Mouse (Mus musculus): ENCODE measurements at regions not wholly inside any gene's neighbourhood (a gene's known extent, or its start where the extent isn't known, plus 50 kb on each side); places are given as distances from the start of the nearest gene placed in this dataset.
"Not testable (repeated sequence)": the region's sequence is repeated elsewhere in the genome, so short reads cannot be mapped to it uniquely, and the experiment has no call there.

DNA sequence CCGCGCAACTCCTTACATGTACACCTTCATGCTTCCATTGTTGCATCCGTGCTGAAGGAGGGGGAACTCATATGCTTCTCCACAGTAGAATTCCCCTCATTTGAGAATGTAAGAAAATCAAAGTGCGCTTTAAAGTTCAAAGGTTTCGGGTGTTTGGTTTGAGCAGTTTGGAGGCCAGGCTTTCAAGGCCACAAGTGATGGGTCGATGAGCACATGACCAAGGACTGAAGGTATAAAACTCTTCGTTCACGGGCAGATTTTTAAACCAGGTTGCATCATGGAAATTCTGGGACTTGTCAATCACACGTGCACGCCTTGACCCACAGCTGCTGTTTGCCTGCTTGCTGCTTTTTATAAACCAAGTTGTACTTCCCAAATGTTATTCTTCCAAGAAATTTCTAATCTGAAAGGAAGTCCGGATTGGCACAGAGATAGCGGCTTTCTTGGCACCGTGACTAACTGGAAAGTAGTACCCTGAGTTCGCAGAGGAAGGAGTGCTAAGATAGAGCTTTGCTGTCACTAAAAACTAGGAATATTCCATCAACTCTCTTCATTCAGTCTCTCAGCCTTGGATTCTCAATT, 132.7 kb upstream of the Myt1l start:
- Histone ChIP-seq H3K27me3 (ENCODE audit: control insufficient read depth, insufficient read depth, low read length) (no peaks in the 10 kb centered on the region), H3K36me3 (ENCODE audit: control insufficient read depth, insufficient read depth, low read length) (no peaks in the 10 kb centered on the region), H3K9me3 (ENCODE audit: control insufficient read depth, low read length) (no peaks in the 10 kb centered on the region), H3K4me1 (replicated peaks; ENCODE audit: control insufficient read depth, insufficient read depth, low read length) (peaks cover 3% of the 10 kb centered on the region; the same call in 1 of the 2 replicates), H3K27ac (ENCODE audit: low read depth, low read length) (no peak overlapping the region), H3K4me2 (ENCODE audit: low read depth, low read length, severe bottlenecking) (no peak overlapping the region), H3K9ac (ENCODE audit: low read length) (no peak overlapping the region), H3K4me3 (ENCODE audit: low read depth, low read length) (no peak overlapping the region)
- 87% methylated on average over 14 of the region's 14 CpGs for WGBS
- no peak for ATAC-seq (replicated peaks; ENCODE audit: low FRiP score)
- DNase-seq (ENCODE audit: low spot score), result no peak

DNA sequence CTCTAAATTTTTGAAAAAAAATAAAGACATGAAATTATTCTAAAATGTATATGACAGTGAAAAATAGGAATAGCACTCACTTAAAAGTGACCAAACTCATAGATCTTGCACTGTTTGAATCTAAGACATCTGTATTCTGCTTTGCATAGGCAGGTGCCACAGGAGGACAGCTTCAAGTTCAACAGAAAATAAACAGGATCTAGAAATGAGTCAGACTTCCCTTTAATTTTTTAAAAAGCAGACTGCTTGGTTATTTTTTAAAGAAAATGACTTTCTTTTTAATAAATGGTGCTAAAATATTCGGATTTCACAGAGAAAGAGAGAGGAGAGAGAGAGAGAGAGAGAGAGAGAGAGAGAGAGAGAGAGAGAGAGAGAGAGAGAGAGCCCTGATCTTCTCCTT, 123.8 kb upstream of the Myt1l start:
- no peak overlapping the region for H3K4me2 ChIP-seq (ENCODE audit: low read depth, low read length, severe bottlenecking)
- peaks cover 2% of the 10 kb centered on the region; the same call in 1 of the 2 replicates for H3K4me1 ChIP-seq (replicated peaks; ENCODE audit: control insufficient read depth, insufficient read depth, low read length)
- no peaks in the 10 kb centered on the region for H3K9me3 ChIP-seq (ENCODE audit: control insufficient read depth, low read length)
- no peak overlapping the region for H3K9ac ChIP-seq (ENCODE audit: low read length)
- no peak for ATAC-seq (replicated peaks; ENCODE audit: low FRiP score)
- H3K27ac ChIP-seq (ENCODE audit: low read depth, low read length), result no peak overlapping the region
- no peak for DNase-seq (ENCODE audit: low spot score)
- 40% methylated on average over 1 of the region's 1 CpGs for WGBS
- no peak overlapping the region for H3K4me3 ChIP-seq (ENCODE audit: low read depth, low read length)
- no peaks in the 10 kb centered on the region for H3K36me3 ChIP-seq (ENCODE audit: control insufficient read depth, insufficient read depth, low read length)
- H3K27me3 ChIP-seq (ENCODE audit: control insufficient read depth, insufficient read depth, low read length), result no peaks in the 10 kb centered on the region

DNA sequence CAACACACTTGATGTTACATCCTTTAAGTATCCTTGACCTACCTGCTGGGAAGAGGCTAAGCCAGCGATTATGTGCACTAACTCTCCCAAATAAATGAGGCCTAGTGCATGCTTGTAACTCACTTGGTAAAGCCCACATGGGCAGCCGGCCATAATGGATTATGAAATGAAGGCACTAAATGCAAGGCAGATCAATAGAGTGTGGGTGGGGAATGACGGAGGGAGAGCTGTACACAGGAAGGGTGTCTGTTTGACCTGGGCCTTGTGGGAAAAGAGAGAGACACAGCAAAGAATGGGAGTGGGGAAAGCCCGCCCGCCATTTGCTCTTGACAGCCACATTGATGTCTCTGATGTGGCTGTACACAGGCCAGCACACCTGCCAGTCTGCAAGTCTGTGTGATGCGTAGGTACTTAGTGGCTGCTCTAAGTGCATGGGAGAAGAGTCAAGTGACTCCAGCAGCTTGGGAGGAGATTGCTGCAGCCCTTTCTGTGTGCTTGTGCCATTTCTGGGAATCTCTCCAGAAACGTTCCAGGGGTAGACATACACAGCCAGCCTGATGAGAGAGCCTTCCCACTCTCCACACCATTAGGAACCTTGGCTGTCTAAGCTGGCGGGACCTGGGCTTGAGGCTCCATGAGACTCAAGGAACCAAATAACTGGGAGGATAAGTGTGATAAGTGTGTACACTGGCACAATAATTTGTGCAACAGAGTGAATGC, 118.7 kb upstream of the Myt1l start:
- H3K4me2 ChIP-seq (ENCODE audit: low read depth, low read length, severe bottlenecking), result no peak overlapping the region
- ATAC-seq (replicated peaks; ENCODE audit: low FRiP score) (no peak), DNase-seq (ENCODE audit: low spot score) (no peak)
- H3K4me1 ChIP-seq (replicated peaks; ENCODE audit: control insufficient read depth, insufficient read depth, low read length), result no peaks in the 10 kb centered on the region
- H3K4me3 ChIP-seq (ENCODE audit: low read depth, low read length), result no peak overlapping the region
- H3K36me3 ChIP-seq (ENCODE audit: control insufficient read depth, insufficient read depth, low read length), result no peaks in the 10 kb centered on the region
- H3K9ac ChIP-seq (ENCODE audit: low read length), result no peak overlapping the region
- WGBS, result 90% methylated on average over 8 of the region's 8 CpGs
- no peaks in the 10 kb centered on the region for H3K9me3 ChIP-seq (ENCODE audit: control insufficient read depth, low read length)
- no peaks in the 10 kb centered on the region for H3K27me3 ChIP-seq (ENCODE audit: control insufficient read depth, insufficient read depth, low read length)
- H3K27ac ChIP-seq (ENCODE audit: low read depth, low read length), result no peak overlapping the region

DNA sequence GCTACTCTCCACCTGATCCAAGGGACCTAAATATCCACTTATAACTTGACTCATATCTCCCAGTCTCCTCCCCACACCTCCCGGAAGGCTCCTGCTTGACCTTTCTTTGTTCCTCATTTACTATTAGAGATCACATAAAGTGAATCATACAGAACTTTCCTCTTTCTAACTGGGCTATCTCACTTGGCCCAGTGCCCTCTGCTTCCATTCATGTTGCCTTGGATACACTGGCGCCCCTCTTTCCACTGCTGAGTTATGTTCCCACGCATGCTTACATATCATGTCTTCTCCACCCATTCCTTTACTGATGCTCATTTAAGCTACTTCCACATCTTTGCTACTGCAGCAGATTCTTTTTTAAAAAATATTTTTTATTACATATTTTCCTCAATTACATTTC, 94.2 kb upstream of the Myt1l start:
- H3K4me1 ChIP-seq (replicated peaks; ENCODE audit: control insufficient read depth, insufficient read depth, low read length), result no peaks in the 10 kb centered on the region
- WGBS, result 87% methylated on average over 3 of the region's 3 CpGs

DNA sequence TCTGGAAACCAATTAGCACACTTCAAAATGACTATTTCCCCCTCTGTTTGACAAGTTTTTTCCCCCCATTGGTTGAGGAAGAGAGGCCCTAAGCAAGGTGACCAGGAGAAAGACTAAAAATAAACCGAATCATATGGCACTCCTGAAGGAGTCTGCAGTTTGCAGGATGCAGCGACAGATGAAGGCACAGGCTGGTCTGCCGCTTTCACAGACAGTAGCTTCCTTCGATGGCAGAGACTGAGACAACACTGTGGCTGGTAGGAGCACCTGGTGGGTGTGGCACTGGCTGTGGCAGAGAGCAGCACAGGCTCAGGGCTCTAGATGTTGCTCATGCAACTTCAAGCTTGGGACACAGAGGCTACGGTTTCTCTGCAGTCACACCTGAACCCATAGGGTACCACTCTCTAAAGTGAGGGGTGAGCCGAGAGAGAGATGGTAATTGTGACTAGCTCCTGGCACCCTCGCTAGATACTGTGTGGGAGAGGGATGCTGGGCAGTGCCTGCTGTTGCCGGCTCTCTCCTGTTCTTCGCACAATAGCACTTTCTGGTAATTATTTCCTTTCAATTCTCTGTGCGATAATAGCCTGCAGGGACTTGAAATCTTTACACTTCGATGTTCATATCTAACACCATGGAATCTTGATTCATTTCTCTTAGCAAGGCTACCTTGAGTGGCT, 88.7 kb upstream of the Myt1l start:
- no peak for DNase-seq (ENCODE audit: low spot score)
- ATAC-seq (replicated peaks; ENCODE audit: low FRiP score), result no peak
- no peak overlapping the region for H3K4me3 ChIP-seq (ENCODE audit: low read depth, low read length)
- H3K4me2 ChIP-seq (ENCODE audit: low read depth, low read length, severe bottlenecking), result no peak overlapping the region
- no peaks in the 10 kb centered on the region for H3K36me3 ChIP-seq (ENCODE audit: control insufficient read depth, insufficient read depth, low read length)
- no peak overlapping the region for H3K27ac ChIP-seq (ENCODE audit: low read depth, low read length)
- H3K9ac ChIP-seq (ENCODE audit: low read length), result no peak overlapping the region
- no peaks in the 10 kb centered on the region for H3K27me3 ChIP-seq (ENCODE audit: control insufficient read depth, insufficient read depth, low read length)
- 83% methylated on average over 11 of the region's 11 CpGs for WGBS
- H3K4me1 ChIP-seq (replicated peaks; ENCODE audit: control insufficient read depth, insufficient read depth, low read length), result no peaks in the 10 kb centered on the region
- no peaks in the 10 kb centered on the region for H3K9me3 ChIP-seq (ENCODE audit: control insufficient read depth, low read length)

More for the DNA sequence above, 94.2 kb upstream of the Myt1l start:
- Histone ChIP-seq H3K27me3 (ENCODE audit: control insufficient read depth, insufficient read depth, low read length) (no peaks in the 10 kb centered on the region), H3K27ac (ENCODE audit: low read depth, low read length) (no peak overlapping the region), H3K9ac (ENCODE audit: low read length) (no peak overlapping the region), H3K4me2 (ENCODE audit: low read depth, low read length, severe bottlenecking) (no peak overlapping the region), H3K36me3 (ENCODE audit: control insufficient read depth, insufficient read depth, low read length) (no peaks in the 10 kb centered on the region), H3K9me3 (ENCODE audit: control insufficient read depth, low read length) (no peaks in the 10 kb centered on the region), H3K4me3 (ENCODE audit: low read depth, low read length) (no peak overlapping the region)
- ATAC-seq (replicated peaks; ENCODE audit: low FRiP score), result no peak
- no peak for DNase-seq (ENCODE audit: low spot score)

DNA sequence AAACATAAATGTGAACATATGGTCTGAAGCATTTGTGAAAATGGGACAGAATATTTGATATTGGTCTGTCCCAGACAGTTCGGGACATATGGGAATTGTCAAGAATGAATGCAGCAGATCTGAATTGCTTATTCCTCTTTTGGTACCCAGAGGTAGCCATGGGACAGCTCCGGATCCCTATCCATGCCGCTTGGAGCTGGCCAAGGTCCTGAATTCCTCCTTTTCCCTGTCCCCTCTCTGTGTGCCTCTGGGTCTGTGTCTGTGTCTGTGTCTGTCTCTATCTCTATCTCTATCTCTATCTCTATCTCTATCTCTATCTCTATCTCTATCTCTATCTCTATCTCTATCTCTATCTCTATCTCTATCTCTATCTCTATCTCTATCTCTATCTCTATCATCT, 63.0 kb upstream of the Myt1l start:
- not testable (repeated sequence) for H3K4me2 ChIP-seq (ENCODE audit: low read depth, low read length, severe bottlenecking); H3K36me3 ChIP-seq (ENCODE audit: control insufficient read depth, insufficient read depth, low read length); H3K9ac ChIP-seq (ENCODE audit: low read length); ATAC-seq (replicated peaks; ENCODE audit: low FRiP score); H3K27me3 ChIP-seq (ENCODE audit: control insufficient read depth, insufficient read depth, low read length); H3K4me1 ChIP-seq (replicated peaks; ENCODE audit: control insufficient read depth, insufficient read depth, low read length); H3K9me3 ChIP-seq (ENCODE audit: control insufficient read depth, low read length); H3K4me3 ChIP-seq (ENCODE audit: low read depth, low read length); H3K27ac ChIP-seq (ENCODE audit: low read depth, low read length)
- 31% methylated on average over 3 of the region's 3 CpGs for WGBS
- DNase-seq (ENCODE audit: low spot score), result peak; percentile 83
